Mouse (Mus musculus): Measurements from ENCODE around the gene Mt4. TPM values are rescaled to one million over a fixed set of nuclear protein-coding genes. Genes with fewer than 3 reads are reported as not detected.

The Mt4 gene
- polyA plus RNA-seq (2015; fragmentation: Nextera tagmentation; extraction: Ambion mirVana) = not detected in 2 replicates

DNA sequence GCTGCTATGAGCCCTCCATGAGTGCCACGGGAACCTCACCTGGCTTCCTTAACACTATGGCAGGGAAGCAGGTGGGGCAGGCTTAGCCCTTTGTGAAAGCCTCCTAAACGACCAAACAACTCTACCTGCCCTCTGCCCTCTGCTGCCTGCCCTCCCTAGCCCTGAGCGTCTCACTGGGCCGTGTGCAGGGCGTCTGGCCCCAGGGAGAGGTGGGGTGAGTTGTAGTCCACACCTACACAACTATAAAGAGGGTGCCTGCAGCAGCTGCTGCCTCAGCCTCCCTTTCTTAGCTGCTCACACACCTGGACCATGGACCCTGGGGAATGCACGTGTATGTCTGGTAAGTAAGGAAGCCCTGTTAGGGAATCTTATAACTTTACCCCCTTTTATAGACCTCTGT, at the start of gene Mt4:
TSS of gene Mt4 (plus strand) at position 265 of the 400 bp plus-strand sequence.
- H3K27me3 ChIP-seq = no peaks in the 10 kb centered on the region
- H3K4me2 ChIP-seq = no peak within 1 kb of the TSS
- H3K9ac ChIP-seq = no peak within 1 kb of the TSS
- no peaks in the 10 kb centered on the region for H3K36me3 ChIP-seq
- no peaks in the 10 kb centered on the region; the same call in 1 of the 2 replicates for H3K9me3 ChIP-seq
- no peak for ATAC-seq (ENCODE audit: low read depth)
- H3K4me1 ChIP-seq (replicated peaks) = no peaks in the 10 kb centered on the region
- WGBS = 63% methylated on average over 6 of the region's 6 CpGs
- no peak within 1 kb of the TSS for H3K27ac ChIP-seq (replicated peaks)
- H3K4me3 ChIP-seq = no peak within 1 kb of the TSS

DNA sequence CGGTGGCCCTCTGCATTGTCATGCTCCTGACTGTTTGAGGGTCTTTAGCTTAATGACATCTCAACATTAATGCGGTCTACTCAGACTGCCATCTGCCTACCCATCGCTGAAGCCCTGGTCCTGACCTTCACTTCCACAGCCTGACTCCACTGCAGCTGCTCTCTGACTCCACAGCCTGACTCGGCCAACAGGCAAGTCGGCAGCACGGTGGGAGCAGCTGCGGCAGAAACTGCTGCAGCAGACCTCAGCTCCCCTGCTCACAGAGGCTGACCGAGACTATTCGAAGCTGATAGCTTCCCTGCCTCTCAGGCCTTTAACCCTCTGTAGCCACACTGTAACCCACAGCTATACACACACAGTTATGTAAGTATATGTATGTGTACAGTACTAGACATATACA, 49.0 kb upstream of the Mt4 start:
- H3K27ac ChIP-seq (replicated peaks) = no peak overlapping the region
- ATAC-seq (ENCODE audit: low read depth) = no peak
- peaks cover 39% of the 10 kb centered on the region for H3K36me3 ChIP-seq
- H3K4me3 ChIP-seq = no peak overlapping the region
- WGBS = 72% methylated on average over 9 of the region's 9 CpGs
- no peak overlapping the region for H3K4me2 ChIP-seq
- H3K4me1 ChIP-seq (replicated peaks) = no peaks in the 10 kb centered on the region
- H3K9me3 ChIP-seq = no peaks in the 10 kb centered on the region
- H3K27me3 ChIP-seq = no peaks in the 10 kb centered on the region
- H3K9ac ChIP-seq = no peak overlapping the region

DNA sequence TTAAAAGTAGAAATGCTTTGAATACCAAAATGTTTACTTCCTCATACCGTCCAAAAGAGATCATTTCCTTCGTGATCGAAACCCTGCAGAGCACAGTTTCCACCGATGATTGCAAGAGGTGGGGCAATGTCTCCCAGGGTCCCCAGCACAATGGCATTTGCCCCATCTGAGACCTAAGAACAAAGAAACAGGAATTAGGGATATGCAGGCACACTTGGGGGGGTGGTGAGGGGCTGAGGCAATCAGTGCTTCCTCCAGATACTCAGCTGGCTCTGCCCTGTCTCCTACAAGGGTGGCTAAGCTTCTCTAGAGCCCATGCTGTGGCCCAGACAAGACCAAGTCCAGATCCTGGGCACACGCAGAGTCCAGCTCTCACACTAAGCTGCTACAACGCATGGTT, 47.3 kb upstream of the Mt4 start:
- H3K36me3 ChIP-seq = peaks cover 36% of the 10 kb centered on the region
- no peaks in the 10 kb centered on the region for H3K27me3 ChIP-seq
- H3K4me1 ChIP-seq (replicated peaks) = no peaks in the 10 kb centered on the region
- H3K9me3 ChIP-seq = no peaks in the 10 kb centered on the region
- no peak overlapping the region for H3K4me3 ChIP-seq
- ATAC-seq (ENCODE audit: low read depth) = no peak
- WGBS = 65% methylated on average over 6 of the region's 6 CpGs
- no peak overlapping the region for H3K4me2 ChIP-seq
- no peak overlapping the region for H3K9ac ChIP-seq
- H3K27ac ChIP-seq (replicated peaks) = no peak overlapping the region

DNA sequence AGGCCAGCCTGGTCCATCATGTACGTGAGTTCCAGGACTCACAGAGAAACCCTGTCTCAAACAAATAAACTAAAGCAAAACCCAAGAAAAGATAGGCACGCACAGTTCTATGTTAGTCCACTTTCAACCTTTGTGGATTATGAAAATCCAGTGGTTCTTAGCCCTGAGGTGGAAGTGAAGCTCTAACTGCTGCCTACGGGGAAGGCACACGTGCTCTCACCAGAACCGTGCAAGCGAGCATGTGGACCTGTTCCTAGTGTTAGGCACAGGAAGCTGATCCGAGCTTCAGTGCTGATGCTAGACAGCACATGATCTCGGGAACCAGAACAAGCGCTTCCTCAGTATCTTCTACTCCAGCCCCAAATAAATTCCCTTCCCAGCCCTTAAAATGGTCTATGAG, 44.1 kb upstream of the Mt4 start:
- H3K4me2 ChIP-seq = no peak overlapping the region
- H3K27me3 ChIP-seq = no peaks in the 10 kb centered on the region
- H3K9me3 ChIP-seq = no peaks in the 10 kb centered on the region
- no peak for ATAC-seq (ENCODE audit: low read depth)
- 88% methylated on average over 9 of the region's 9 CpGs for WGBS
- H3K36me3 ChIP-seq = peaks cover 13% of the 10 kb centered on the region; the same call in 1 of the 2 replicates
- no peak overlapping the region for H3K27ac ChIP-seq (replicated peaks)
- H3K9ac ChIP-seq = no peak overlapping the region
- no peak overlapping the region for H3K4me3 ChIP-seq
- H3K4me1 ChIP-seq (replicated peaks) = peaks cover 12% of the 10 kb centered on the region

DNA sequence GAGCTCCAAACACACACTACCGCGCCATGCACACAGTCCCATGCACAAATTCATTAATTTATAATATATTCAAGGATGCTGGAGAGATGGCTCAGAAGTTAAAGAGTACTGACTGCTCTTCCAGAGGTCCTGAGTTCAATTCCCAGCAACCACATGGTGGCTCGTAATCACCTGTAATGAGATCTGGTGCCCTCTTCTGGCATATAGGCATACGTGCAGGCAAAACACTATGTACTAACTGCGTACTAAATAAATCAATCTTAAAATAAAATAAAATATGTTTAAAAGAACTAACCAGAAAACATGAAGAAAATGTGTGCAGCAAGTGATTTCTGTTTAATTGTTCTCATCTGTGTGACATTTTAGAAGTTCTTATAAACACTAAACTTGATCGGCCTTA, 42.7 kb upstream of the Mt4 start:
- Histone ChIP-seq H3K4me1 (replicated peaks) (peaks cover 18% of the 10 kb centered on the region), H3K4me2 (no peak overlapping the region), H3K27me3 (no peaks in the 10 kb centered on the region), H3K27ac (replicated peaks) (no peak overlapping the region), H3K9ac (no peak overlapping the region), H3K4me3 (no peak overlapping the region), H3K9me3 (no peaks in the 10 kb centered on the region), H3K36me3 (0 out of 2 replicates have a peak, but pooled peaks cover 1% of the 10 kb centered on the region)
- 82% methylated on average over 6 of the region's 6 CpGs for WGBS
- no peak for ATAC-seq (ENCODE audit: low read depth)

DNA sequence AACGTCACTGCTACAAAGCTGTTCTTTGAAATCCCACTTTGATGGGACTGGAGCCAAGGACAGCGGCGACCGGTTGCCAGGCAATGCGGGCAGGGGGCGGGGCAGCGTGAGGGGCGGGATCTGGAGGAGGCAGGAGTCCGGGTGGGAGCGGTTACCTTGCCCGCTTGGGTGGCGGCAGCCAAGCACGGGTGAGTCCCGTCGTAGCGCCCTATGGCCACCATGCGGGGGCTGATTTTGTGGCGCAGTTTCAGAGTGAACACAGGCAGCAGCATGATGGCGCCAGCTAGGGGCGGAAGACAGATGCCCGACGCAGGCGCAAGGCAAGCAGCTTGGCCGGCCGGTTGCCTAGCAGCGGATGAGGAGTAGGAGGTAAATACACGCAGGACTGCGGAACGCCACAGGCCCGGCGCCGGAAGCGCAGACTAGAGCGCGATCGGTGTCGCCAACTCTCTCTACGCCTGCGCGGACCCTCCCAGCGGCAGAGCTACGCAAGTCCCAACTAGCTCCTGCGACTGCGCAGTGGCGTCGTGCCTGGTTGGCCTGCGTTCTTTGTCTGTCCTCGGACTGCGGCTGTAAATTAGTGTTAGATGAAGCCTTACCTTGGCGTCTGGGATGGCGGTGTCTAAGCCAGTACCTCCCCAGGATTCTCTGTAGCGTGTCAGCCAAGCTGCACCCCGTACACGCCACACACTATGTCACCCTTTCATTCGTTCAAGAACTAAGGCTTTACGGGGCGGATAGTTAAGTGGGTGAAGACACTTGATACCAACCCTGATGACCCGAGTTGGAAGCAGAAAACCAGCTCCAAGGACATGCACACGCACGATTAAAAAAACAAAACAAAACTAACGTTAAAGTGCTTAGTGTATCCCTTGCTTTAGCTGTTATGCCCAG, 38.7 kb upstream of the Mt4 start, which contains the start of gene Bbs2:
TSS of gene Bbs2 (minus strand) at position 848 of the 894 bp plus-strand sequence.
- Histone ChIP-seq H3K4me1 (replicated peaks) (peaks cover 24% of the 10 kb centered on the region), H3K9ac (peak within 1 kb of the TSS; percentile 81)
- 1% methylated on average over 61 of the region's 61 CpGs for WGBS

DNA sequence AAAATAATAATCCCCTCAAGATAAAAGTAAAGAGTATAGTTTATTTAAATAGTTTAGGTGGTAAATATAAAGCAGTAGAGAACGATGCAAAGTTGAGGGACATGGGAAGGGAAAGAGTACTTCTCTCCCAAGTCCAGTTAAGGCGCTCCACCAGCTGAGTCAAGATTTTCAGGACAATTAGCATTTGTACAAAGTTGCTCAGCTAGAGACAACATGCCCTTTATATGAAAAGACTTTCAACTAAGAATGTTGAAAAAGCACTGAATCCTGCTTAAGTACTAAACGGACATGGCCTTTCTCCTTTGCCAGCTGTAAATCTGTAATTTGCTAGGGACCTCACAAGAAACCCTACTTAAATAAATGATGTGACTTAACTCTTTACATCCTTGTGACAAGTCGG, 38.0 kb upstream of the Mt4 start:
- ATAC-seq (ENCODE audit: low read depth) = no peak
- Histone ChIP-seq H3K27me3 (no peaks in the 10 kb centered on the region), H3K4me3 (peak overlapping the region; percentile 57), H3K27ac (replicated peaks) (peak overlapping the region; percentile 98), H3K36me3 (no peaks in the 10 kb centered on the region), H3K4me2 (peak overlapping the region; percentile 68), H3K9ac (peak overlapping the region; percentile 81), H3K4me1 (replicated peaks) (peaks cover 24% of the 10 kb centered on the region), H3K9me3 (no peaks in the 10 kb centered on the region)
- 24% methylated on average over 4 of the region's 4 CpGs for WGBS

More for the DNA sequence above, 38.7 kb upstream of the Mt4 start, which contains the start of gene Bbs2:
- no peaks in the 10 kb centered on the region for H3K9me3 ChIP-seq
- H3K4me3 ChIP-seq = peak within 1 kb of the TSS; percentile 57
- H3K36me3 ChIP-seq = no peaks in the 10 kb centered on the region
- ATAC-seq (ENCODE audit: low read depth) = peak; percentile 99
- no peaks in the 10 kb centered on the region for H3K27me3 ChIP-seq
- H3K4me2 ChIP-seq = peak within 1 kb of the TSS; percentile 68
- H3K27ac ChIP-seq (replicated peaks) = peak within 1 kb of the TSS; percentile 98

DNA sequence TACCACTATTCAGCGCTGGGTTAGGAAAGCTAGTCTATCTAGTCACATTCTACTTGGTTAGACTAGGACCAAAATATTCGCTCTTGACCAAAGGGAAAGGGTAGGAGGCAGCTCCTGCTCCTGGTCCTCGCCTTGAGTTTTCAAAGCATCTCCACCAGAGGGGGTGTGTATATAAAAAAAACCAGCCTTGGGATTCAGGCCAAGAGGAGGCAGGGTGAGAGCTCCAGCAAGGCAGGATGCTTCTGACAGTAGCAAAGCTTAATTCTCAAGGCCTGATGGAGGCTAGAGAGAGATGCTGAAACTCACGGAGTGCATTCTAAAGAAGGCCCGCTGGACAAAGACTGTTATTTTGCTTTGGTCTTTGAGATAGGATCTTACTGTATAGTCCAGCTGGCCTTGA, 32.9 kb upstream of the Mt4 start:
- no peaks in the 10 kb centered on the region for H3K36me3 ChIP-seq
- no peak overlapping the region for H3K4me3 ChIP-seq
- WGBS = 58% methylated on average over 5 of the region's 5 CpGs
- no peak overlapping the region for H3K27ac ChIP-seq (replicated peaks)
- no peak overlapping the region for H3K9ac ChIP-seq
- no peaks in the 10 kb centered on the region for H3K27me3 ChIP-seq
- no peak overlapping the region for H3K4me2 ChIP-seq
- H3K4me1 ChIP-seq (replicated peaks) = peaks cover 6% of the 10 kb centered on the region
- H3K9me3 ChIP-seq = no peaks in the 10 kb centered on the region
- ATAC-seq (ENCODE audit: low read depth) = no peak

DNA sequence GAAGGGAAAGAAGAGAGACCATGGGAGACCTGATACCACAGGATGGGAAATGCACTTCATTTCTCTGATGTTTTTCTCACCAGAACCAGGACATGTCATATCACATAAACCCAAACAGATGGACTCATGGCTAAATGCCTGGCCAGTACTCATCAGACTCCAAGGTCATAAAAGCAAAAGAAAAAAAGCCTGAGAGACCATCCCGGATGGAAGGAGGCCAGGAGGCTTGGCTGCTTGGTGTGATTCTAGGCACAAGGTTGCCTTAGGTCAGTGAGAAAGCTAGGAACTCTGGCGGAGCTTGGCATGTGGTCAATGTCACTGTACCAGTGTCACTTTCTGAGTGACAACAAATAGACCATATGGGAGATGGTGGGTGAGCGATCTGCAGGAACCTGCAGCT, 29.1 kb upstream of the Mt4 start:
- Histone ChIP-seq H3K9me3 (no peaks in the 10 kb centered on the region), H3K27me3 (no peaks in the 10 kb centered on the region), H3K4me2 (no peak overlapping the region), H3K27ac (replicated peaks) (no peak overlapping the region), H3K4me1 (replicated peaks) (no peaks in the 10 kb centered on the region), H3K9ac (no peak overlapping the region), H3K4me3 (no peak overlapping the region), H3K36me3 (no peaks in the 10 kb centered on the region)
- ATAC-seq (ENCODE audit: low read depth) = no peak
- 84% methylated on average over 3 of the region's 3 CpGs for WGBS

DNA sequence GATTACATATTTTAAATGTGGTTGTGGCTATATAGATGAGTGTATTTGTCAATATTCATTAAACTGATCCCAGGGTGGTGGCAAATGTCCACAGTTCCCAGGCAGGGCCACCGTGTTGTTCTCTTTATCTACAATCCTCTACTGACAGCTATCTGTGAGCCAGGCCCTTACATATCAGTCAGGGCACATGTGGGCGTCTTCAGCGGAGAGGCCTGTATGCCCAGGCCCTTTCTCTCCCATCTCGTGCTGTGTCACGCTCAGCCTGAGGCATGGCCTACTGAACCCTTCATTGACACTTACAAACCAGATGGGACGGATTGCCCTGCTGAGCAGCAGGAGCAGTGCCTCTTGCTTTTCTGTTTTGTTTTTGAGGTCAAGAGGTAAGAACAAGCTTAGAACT, 27.6 kb upstream of the Mt4 start:
- Histone ChIP-seq H3K9me3 (no peaks in the 10 kb centered on the region), H3K27me3 (no peaks in the 10 kb centered on the region), H3K4me2 (no peak overlapping the region), H3K4me1 (replicated peaks) (no peaks in the 10 kb centered on the region), H3K27ac (replicated peaks) (no peak overlapping the region), H3K4me3 (no peak overlapping the region), H3K9ac (no peak overlapping the region), H3K36me3 (no peaks in the 10 kb centered on the region)
- WGBS = 77% methylated on average over 6 of the region's 6 CpGs
- ATAC-seq (ENCODE audit: low read depth) = no peak

DNA sequence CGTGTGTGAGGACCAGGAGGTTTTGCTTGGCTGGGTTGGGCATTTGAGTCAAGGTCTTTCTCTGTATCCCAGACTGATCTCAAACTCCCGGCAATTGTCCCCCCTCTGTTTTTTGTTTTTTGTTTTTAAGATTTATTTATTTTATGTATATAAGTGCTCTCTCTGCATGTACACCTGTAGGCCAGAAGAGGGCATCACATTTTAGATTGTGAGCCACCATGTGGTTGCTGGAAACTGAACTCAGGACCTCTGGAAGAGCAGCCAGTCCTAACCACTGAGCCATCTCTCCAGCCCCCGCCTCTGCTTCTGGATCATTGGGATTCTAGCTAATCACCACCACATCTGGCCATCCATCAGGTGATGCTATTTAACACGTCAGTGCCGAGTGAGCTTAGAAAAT, 27.2 kb upstream of the Mt4 start:
- Histone ChIP-seq H3K9me3 (no peaks in the 10 kb centered on the region), H3K36me3 (no peaks in the 10 kb centered on the region), H3K4me1 (replicated peaks) (no peaks in the 10 kb centered on the region), H3K9ac (no peak overlapping the region), H3K27me3 (no peaks in the 10 kb centered on the region), H3K4me3 (no peak overlapping the region), H3K27ac (replicated peaks) (no peak overlapping the region), H3K4me2 (no peak overlapping the region)
- WGBS = 77% methylated on average over 5 of the region's 5 CpGs
- ATAC-seq (ENCODE audit: low read depth) = no peak

DNA sequence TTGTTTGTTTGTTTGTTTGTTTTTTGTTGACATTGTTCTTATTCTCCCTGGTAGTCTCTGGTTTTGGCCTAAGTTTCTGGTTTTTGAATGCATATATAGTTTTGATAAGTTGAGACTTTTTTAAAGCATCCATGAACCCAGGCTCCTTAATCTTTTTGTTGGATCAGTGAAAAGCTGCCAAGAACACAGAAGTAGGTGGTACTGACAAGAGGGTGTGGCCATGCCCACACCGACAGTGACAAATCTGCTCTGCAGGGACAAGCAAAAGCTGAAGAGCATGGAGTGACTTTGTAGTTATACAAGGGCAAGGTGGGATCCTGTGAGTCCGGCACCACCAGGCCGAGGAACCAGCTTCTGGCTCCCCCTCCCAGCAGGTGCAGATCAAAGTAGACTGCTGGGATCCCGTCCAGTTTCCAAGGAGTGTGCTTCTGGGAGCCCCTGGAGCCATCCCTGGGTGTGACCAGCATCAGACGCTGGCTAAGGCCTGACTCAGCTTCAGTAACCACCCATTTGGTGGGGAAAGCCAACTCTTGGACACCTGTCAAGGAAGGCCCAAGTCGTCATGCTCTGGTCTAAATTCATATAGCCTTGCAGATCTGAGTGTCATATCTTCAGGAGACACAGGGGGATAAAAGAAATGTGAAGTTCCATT, 26.3 kb upstream of the Mt4 start:
- Histone ChIP-seq H3K9me3 (no peaks in the 10 kb centered on the region), H3K36me3 (no peaks in the 10 kb centered on the region), H3K27me3 (no peaks in the 10 kb centered on the region), H3K4me1 (replicated peaks) (no peaks in the 10 kb centered on the region), H3K27ac (replicated peaks) (no peak overlapping the region), H3K4me3 (no peak overlapping the region), H3K4me2 (no peak overlapping the region), H3K9ac (no peak overlapping the region)
- WGBS = 61% methylated on average over 6 of the region's 6 CpGs
- ATAC-seq (ENCODE audit: low read depth) = no peak

Data from neural tube, embryonic 13.5 days (tissue).